8 mouse cellular contexts compared by ENCODE assay signal in genomic region chr1:185681610-185682457, GRCm38 (mm10).
A peak's percentile ranks its signal among the peaks of the same experiment; 100 is the strongest.
DNase-seq lines count a peak whose midpoint lies in the region; ATAC-seq and TF ChIP-seq lines count a peak whose summit lies in the region.

No protein-coding gene starts in this region.

- H3K4me1 ChIP-seq in forebrain, postnatal 0 days (ENCODE audit: insufficient read depth): no peaks in the 10 kb centered on the region
- H3K4me1 ChIP-seq in lung, postnatal 0 days (ENCODE audit: insufficient read depth, low read depth, low read length): 0 out of 2 replicates have a peak, but pooled peaks cover 3% of the 10 kb centered on the region

- TF ChIP-seq CTCF in forebrain, postnatal 0 days (IDR thresholded peaks at IDR 0.05; ENCODE audit: low read depth): peak; percentile 91
- TF ChIP-seq CTCF in lung, postnatal 0 days (IDR thresholded peaks at IDR 0.05): peak; percentile 89

- H3K27me3 ChIP-seq in forebrain, postnatal 0 days (ENCODE audit: insufficient read depth, low read length): no peaks in the 10 kb centered on the region
- no peaks in the 10 kb centered on the region for H3K27me3 ChIP-seq in lung, postnatal 0 days (replicated peaks; ENCODE audit: insufficient read depth, low read length)

- peak; percentile 68 for TF ChIP-seq EP300 in lung, postnatal 0 days (IDR thresholded peaks at IDR 0.05)

- no peaks in the 10 kb centered on the region for H3K9me3 ChIP-seq in forebrain, postnatal 0 days (ENCODE audit: low read length)
- no peaks in the 10 kb centered on the region for H3K9me3 ChIP-seq in lung, postnatal 0 days (ENCODE audit: low read length)

- H3K36me3 ChIP-seq in forebrain, postnatal 0 days (ENCODE audit: insufficient read depth): no peaks in the 10 kb centered on the region
- H3K36me3 ChIP-seq in lung, postnatal 0 days (ENCODE audit: insufficient read depth, low read length): no peaks in the 10 kb centered on the region

- no peak overlapping the region for H3K9ac ChIP-seq in forebrain, postnatal 0 days
- H3K9ac ChIP-seq in lung, postnatal 0 days (replicated peaks; ENCODE audit: low read depth): no peak overlapping the region

- DNase-seq in Muller cell, postnatal 12 days (ENCODE audit: inconsistent ontology term): peak; percentile 57
- peak; percentile 17 for DNase-seq in cerebellum, adult 11-12 months
- peak; percentile 88 for DNase-seq in forebrain, postnatal 0 days
- DNase-seq in layer of hippocampus, adult 9-11 months: peak; percentile 50
- DNase-seq in lung, postnatal 0 days (ENCODE audit: low spot score): peak; percentile 90
- peak; percentile 68 for DNase-seq in retina, postnatal 1 day
- peak; percentile 76 to 78 for DNase-seq in urinary bladder, postnatal 36 days (ENCODE audit: low spot score in 2 of 2)

- no peak overlapping the region for H3K4me3 ChIP-seq in forebrain, postnatal 0 days (ENCODE audit: low read depth, low read length)
- H3K4me3 ChIP-seq in lung, postnatal 0 days (ENCODE audit: low read depth, low read length): no peak overlapping the region

- H3K27ac ChIP-seq in forebrain, postnatal 0 days (ENCODE audit: low read depth, low read length): no peak overlapping the region
- no peak overlapping the region for H3K27ac ChIP-seq in lung, postnatal 0 days (ENCODE audit: low read length)

- ATAC-seq in forebrain, postnatal 0 days: peak; percentile 77; the same call in 1 of the 2 replicates
- peak; percentile 67 to 76 for ATAC-seq in hematopoietic stem cell, adult 5-6 weeks (replicated peaks in 1 of 2; ENCODE audit: insufficient read depth in 1 of 2, low FRiP score in 2 of 2, low TSS enrichment in 1 of 2, low read depth in 1 of 2, poor library complexity in 2 of 2, severe bottlenecking in 2 of 2)
- peak; percentile 78 for ATAC-seq in lung, postnatal 0 days

- WGBS in forebrain, postnatal 0 days: 31% methylated on average over 21 of the region's 21 CpGs
- WGBS in lung, postnatal 0 days: 13% methylated on average over 21 of the region's 21 CpGs

- peak overlapping the region; percentile 21; the same call in 1 of the 2 replicates for H3K4me2 ChIP-seq in forebrain, postnatal 0 days (ENCODE audit: low read depth)
- no peak overlapping the region; the same call in 1 of the 2 replicates for H3K4me2 ChIP-seq in lung, postnatal 0 days (replicated peaks; ENCODE audit: low read depth, low read length)

Comparison
In these comparisons a context has a peak if more than half of its experiments do, and no peak if none do; other contexts are left out.
1. DNase-seq: peak in every context shown above with its lines; median percentile 90 in lung, postnatal 0 days; 88 in forebrain, postnatal 0 days; 77 in urinary bladder, postnatal 36 days; 68 in retina, postnatal 1 day; 57 in Muller cell, postnatal 12 days; 50 in layer of hippocampus, adult 9-11 months; 17 in cerebellum, adult 11-12 months.